Mouse (Mus musculus): ENCODE results near the gene Tspan13.

The Tspan13 gene

DNA sequence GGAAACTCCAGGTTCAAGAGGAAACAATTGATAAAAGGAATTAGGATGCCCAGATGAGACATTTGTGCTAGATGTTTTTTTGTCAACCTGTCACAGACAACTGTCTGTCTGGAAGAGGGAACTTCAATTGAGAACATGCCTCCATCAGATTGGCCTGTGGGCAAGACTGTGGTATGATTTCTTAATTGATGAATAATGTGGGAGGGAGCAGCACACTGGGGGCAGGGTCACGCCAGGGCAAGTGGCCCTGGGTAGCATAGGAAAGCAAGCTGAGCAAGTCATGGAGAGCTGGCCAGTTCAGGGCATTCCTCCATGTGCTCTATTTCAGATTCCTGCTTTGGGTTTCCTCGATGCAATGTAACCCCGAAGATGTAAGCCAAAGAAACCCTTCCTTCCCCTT lies 66.4 kb downstream of the Tspan13 start:
- no peak for DNase-seq (ENCODE audit: low spot score)

- no peak for DNase-seq (ENCODE audit: low spot score)
These were observed 75.5 kb downstream of the Tspan13 start for GRCm38 (mm10) chr12:35966768-35967141.

DNA sequence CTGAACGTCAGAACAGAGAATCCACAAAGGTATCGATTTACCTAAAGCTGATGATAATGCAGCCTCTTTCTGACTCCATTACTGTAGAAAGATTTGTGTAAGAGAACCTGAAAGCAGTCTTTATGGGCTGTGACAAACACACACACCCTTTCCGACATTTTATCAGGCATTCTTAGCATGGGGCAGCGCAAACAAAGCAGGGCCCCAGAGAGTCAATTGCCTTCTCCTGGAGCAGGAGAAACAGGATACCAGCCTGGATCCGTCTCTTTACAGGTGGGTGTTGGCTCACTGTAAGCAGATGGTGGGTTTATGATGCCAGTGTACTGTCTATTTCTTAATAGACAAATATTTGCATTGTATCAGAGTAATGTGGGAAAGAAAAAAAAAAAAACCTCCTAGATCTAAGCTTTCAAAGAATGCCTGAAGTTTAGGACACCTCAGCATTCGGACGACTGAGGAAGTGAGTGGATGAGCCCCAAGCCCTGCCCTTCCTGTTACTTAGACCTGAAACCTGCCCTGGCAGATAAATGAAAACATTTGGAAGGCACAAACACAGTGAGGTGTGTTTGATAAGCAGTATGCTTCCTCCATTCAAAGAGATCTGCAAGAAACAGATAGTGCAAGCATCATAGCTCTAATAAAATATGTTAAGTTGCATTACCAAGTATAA lies 76.1 kb downstream of the Tspan13 start:
- no peak for DNase-seq (ENCODE audit: low spot score)
